Mouse (Mus musculus) heart, embryonic 11.5 days (tissue): ENCODE results near the gene Cbr2. TPM values are rescaled to one million over a fixed set of nuclear protein-coding genes. Genes with fewer than 3 reads are reported as not detected.

Source experiments
- ATAC-seq: fragments of 200-750 bp; cut with Nextera tagmentation; replicated peaks from 2 replicates; pipeline ENCODE4 v1.8.0; 2017; ENCODE audit warnings: moderate library complexity; ENCODE audit not compliant: insufficient number of reproducible peaks, low FRiP score, low TSS enrichment
- H3K27ac ChIP-seq: fragments of 300-500 bp; sonication (generic); 2 replicates; pipeline ENCODE4 v1.5.1; 2014; ENCODE audit warnings: mild to moderate bottlenecking, low read depth, low read length
- H3K27me3 ChIP-seq: fragments of 300-500 bp; sonication (generic); 2 replicates; pipeline ENCODE4 v1.6.1; 2014; ENCODE audit warnings: mild to moderate bottlenecking, low read length, mixed read lengths; ENCODE audit not compliant: control insufficient read depth, insufficient read depth
- H3K36me3 ChIP-seq: fragments of 300-500 bp; sonication (generic); 2 replicates; pipeline ENCODE4 v1.6.1; 2014; ENCODE audit warnings: mild to moderate bottlenecking, low read length, moderate library complexity, mixed read lengths; ENCODE audit not compliant: control insufficient read depth, insufficient read depth
- H3K4me1 ChIP-seq: fragments of 300-500 bp; sonication (generic); 2 replicates; pipeline ENCODE4 v1.6.1; 2014; ENCODE audit warnings: low read length; ENCODE audit not compliant: control insufficient read depth, insufficient read depth
- H3K4me2 ChIP-seq: fragments of 300-500 bp; sonication (generic); 2 replicates; pipeline ENCODE4 v1.6.1; 2014; ENCODE audit warnings: mild to moderate bottlenecking, moderate library complexity
- H3K4me3 ChIP-seq: fragments of 300-500 bp; sonication (generic); 2 replicates; pipeline ENCODE4 v1.5.1; 2014; ENCODE audit warnings: low read depth, low read length
- H3K9ac ChIP-seq: fragments of 300-500 bp; sonication (generic); 2 replicates; pipeline ENCODE4 v1.6.1; 2014; ENCODE audit warnings: mild to moderate bottlenecking, low read depth, low read length, moderate library complexity
- H3K9me3 ChIP-seq: fragments of 300-500 bp; sonication (generic); replicated peaks from 2 replicates; pipeline ENCODE4 v1.6.1; 2016; ENCODE audit warnings: low read length; ENCODE audit not compliant: control insufficient read depth
- WGBS: fragments of 180-500 bp; shearing (Covaris S2); extraction: QIAGEN DNeasy Blood & Tissue Kit; methylation state at CpG from one replicate; pipeline ENCODE4 v1.1.7; 2014; ENCODE audit not compliant: insufficient replicate concordance; 5-methylcytosine and 5-hydroxymethylcytosine counted together
- polyA plus RNA-seq: library from polyadenylated mRNA; unstranded; fragments of >200 nt; fragmentation: Nextera tagmentation; extraction: Ambion mirVana; gene quantifications from 2 replicates; pipeline ENCODE4 v1.2.1, GENCODE M21; 2014

The Cbr2 gene
- polyA plus RNA-seq, 1 experiment from 2014 or later: 0.36 TPM

DNA sequence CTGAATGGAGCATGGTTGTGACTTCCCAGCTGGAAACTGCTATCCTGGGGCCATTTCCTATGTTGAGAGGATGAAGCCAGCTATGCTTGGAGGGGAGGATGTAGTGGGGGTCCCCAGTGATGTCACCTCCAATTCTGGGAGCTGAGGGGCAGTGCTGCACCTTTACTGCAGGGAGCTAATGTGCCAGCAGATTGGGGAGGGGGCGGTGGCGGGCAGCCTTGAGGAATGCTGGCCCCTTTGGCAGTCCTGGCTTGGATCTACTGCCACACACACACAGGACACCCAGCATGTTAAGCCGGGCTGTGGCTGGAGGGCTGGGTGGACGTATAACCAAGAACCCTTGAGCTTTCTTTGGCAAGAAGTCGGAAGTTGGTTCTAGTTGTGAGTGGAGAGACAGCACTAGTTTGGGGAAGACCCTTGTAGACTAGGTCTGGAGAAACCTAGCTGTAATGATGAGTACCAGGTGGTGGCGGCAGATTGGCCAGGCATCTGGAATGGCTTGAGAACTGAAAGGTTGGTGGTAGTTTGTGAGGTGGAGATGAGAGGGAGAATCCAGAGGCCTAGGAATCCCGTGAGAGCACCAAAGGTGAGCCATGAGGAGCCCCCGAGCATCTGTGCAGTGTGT, 19.8 kb downstream of the Cbr2 start:
- 57% methylated on average over 8 of the region's 8 CpGs for WGBS
- H3K9ac ChIP-seq: peak overlapping the region; percentile 80; the same call in 1 of the 2 replicates
- ATAC-seq: no peak
- H3K4me1 ChIP-seq: peaks cover 20% of the 10 kb centered on the region
- H3K9me3 ChIP-seq: no peaks in the 10 kb centered on the region
- H3K4me3 ChIP-seq: no peak overlapping the region; the same call in 1 of the 2 replicates
- H3K27ac ChIP-seq: no peak overlapping the region
- no peaks in the 10 kb centered on the region for H3K27me3 ChIP-seq
- H3K4me2 ChIP-seq: peak overlapping the region; percentile 100
- peaks cover 11% of the 10 kb centered on the region for H3K36me3 ChIP-seq

DNA sequence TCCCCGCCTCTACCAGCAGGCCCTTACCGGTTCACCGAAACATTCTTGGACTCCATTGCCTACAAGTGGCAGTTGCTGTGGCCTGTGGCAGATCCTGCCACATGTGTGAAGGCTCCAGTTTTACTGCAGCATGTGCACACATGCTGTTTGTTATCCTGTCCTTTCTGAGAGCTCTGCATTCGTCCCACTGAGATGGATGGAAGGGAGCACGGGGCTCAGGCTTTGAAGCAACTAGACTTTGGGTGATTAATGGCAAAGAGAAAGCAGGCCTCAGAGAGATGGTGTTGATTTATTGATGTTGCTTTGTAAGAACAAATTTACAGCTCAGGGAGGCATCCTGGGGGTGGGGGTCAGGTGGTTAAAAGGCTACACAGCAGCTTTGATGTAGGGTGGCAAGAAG, 21.2 kb downstream of the Cbr2 start:
- Histone ChIP-seq H3K36me3 (peaks cover 7% of the 10 kb centered on the region), H3K9me3 (no peaks in the 10 kb centered on the region), H3K9ac (no peak overlapping the region), H3K4me3 (no peak overlapping the region), H3K27ac (no peak overlapping the region), H3K27me3 (no peaks in the 10 kb centered on the region), H3K4me1 (peaks cover 34% of the 10 kb centered on the region), H3K4me2 (no peak overlapping the region)
- ATAC-seq: no peak
- WGBS: 75% methylated on average over 5 of the region's 5 CpGs

DNA sequence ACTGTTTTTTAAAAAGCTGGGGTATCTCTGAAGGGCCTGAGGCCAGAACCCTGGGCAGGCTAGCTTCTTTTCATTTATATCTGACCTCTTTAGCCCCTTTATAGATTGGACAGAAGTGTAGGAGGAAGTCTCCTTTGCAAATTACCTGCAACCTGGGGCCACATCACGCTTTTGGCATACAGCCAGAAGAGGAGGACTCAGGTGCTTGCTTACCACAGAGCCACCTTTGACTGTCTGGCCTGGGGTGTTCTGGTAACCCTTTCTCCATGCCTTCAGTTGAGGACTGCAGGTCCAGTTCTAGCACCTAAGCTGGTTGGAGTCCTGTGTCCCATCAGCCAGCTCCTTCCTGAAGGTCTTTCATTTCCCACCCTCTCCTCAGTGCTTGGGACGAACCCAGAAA, 22.4 kb downstream of the Cbr2 start:
- H3K4me3 ChIP-seq: no peak overlapping the region
- no peak overlapping the region for H3K9ac ChIP-seq
- H3K27me3 ChIP-seq: no peaks in the 10 kb centered on the region
- no peak overlapping the region for H3K27ac ChIP-seq
- WGBS: 67% methylated on average over 2 of the region's 2 CpGs
- H3K4me1 ChIP-seq: peaks cover 40% of the 10 kb centered on the region
- ATAC-seq: no peak
- H3K9me3 ChIP-seq: no peaks in the 10 kb centered on the region
- no peak overlapping the region for H3K4me2 ChIP-seq
- H3K36me3 ChIP-seq: peaks cover 6% of the 10 kb centered on the region

DNA sequence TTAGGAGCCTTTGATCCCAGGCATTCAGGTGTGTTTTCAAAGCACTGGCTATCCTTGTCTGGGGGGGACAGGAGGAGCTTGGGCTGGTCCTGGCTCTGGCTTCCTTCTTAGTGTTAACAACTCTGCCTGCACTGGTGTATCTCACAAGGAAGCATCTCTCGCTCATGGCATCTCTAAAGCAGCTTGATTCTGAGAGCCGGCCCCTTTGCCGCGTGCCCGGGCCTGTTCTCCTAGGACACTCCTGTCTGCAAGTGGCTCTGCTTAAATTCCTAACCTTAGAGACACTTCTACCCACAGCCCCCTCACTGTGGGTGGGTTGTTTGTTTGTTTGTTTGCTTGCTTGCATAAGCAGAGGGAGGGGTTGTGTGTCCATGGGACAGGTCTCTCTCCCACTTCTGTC, 23.9 kb downstream of the Cbr2 start:
- WGBS: 24% methylated on average over 5 of the region's 5 CpGs
- no peak for ATAC-seq
- no peak overlapping the region for H3K9ac ChIP-seq
- H3K9me3 ChIP-seq: no peaks in the 10 kb centered on the region
- H3K36me3 ChIP-seq: peaks cover 6% of the 10 kb centered on the region
- H3K4me3 ChIP-seq: no peak overlapping the region
- H3K4me2 ChIP-seq: no peak overlapping the region
- H3K27me3 ChIP-seq: no peaks in the 10 kb centered on the region
- no peak overlapping the region for H3K27ac ChIP-seq
- H3K4me1 ChIP-seq: peaks cover 48% of the 10 kb centered on the region

DNA sequence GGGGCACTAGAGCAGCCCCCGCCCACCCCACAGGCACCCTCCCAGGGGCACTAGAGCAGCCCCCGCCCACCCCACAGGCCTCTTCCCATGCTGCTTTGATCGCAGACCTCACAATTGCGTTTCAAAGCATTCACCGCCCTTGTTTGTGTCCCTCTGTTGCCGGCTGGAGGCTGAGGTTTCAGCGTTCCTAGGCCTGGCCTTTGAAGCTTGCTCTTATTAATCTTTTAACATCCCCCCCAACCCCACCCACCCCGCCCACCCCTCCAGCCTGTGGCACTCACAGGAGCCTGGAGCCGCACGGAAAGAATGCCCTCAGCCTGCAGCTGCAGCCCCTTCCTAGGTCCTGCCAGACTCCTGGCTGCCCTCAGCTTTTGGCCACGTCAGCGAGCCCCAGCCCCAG, 24.7 kb downstream of the Cbr2 start:
- Histone ChIP-seq H3K4me2 (peak overlapping the region; percentile 22; the same call in 1 of the 2 replicates), H3K36me3 (peaks cover 6% of the 10 kb centered on the region), H3K27ac (peak overlapping the region; percentile 57), H3K4me3 (no peak overlapping the region), H3K4me1 (peaks cover 45% of the 10 kb centered on the region), H3K9ac (0 out of 2 replicates have a peak overlapping the region, but pooled peaks have one; percentile 4), H3K9me3 (no peaks in the 10 kb centered on the region), H3K27me3 (no peaks in the 10 kb centered on the region)
- WGBS: 10% methylated on average over 12 of the region's 12 CpGs
- ATAC-seq: no peak

DNA sequence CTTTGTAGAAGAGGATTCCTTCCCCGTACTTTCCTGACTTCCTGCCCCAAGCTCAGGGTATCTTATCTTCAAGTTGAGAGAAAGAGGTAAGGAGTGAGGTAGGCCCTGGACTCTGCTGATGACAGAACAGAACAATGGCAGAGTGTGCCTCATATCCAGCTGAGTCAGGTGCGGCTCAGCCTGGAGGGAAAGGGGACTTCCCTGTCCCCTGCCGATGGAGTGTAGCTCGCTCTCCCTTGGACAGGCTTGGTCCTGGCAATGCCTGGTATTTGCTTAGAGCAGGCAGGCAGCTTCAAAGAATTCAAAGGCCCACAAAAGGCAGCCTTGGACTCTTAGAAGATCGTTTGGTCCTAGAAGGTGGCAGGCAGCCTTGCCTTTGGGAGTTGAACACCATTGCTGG, 25.8 kb downstream of the Cbr2 start:
- Histone ChIP-seq H3K27me3 (no peaks in the 10 kb centered on the region), H3K9me3 (no peaks in the 10 kb centered on the region), H3K9ac (no peak overlapping the region), H3K4me2 (no peak overlapping the region), H3K27ac (no peak overlapping the region), H3K36me3 (peaks cover 6% of the 10 kb centered on the region), H3K4me1 (peaks cover 45% of the 10 kb centered on the region), H3K4me3 (no peak overlapping the region)
- ATAC-seq: no peak
- 50% methylated on average over 5 of the region's 5 CpGs for WGBS

DNA sequence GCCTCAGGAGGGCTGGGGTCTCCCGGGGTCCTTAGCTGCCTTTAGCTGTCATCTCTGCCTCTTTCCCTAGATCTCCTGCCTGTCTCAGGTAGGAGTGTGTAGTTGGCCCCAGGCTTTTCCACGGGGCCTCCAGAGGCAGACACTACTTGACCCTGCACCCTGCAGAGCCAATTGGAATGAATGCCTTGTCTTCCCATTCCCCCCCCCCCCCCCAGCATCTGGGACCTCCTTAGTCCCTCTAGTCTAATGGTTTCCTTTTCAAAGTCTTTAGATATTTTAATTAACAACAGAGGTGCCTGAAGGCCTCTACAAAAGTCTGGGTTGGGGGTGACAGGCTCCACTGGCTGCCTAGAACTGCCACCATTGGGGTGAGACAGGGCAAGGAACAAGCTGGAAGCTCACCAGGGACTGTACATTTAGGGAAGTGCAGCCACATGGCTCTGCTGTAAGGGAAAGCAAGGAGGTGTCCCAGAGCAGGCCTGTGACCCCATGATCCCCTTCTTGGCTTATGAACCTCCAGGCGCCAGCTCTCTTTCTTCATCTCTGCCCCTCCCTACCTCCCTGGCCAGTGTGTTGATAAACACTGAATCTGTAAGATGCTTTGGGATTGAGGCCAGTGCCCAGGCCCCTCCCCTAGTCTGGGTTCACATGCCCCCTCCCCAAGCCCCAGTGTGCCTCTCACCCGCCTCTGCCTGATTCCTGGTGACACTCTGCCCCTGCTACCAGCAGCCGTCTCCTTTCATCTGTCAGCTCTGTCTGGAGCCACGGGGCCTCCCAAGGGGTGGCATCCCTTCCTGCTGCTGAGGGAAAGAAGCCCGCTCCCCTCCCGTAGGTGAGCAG, 27.2 kb downstream of the Cbr2 start:
- peak overlapping the region; percentile 75 for H3K27ac ChIP-seq
- WGBS: 24% methylated on average over 8 of the region's 8 CpGs
- H3K9ac ChIP-seq: peak overlapping the region; percentile 59
- ATAC-seq: 0 out of 2 replicates have a peak, but pooled peaks have one; percentile 28
- peaks cover 45% of the 10 kb centered on the region for H3K4me1 ChIP-seq
- peaks cover 6% of the 10 kb centered on the region for H3K36me3 ChIP-seq
- no peaks in the 10 kb centered on the region for H3K27me3 ChIP-seq
- no peak overlapping the region for H3K4me3 ChIP-seq
- H3K4me2 ChIP-seq: peak overlapping the region; percentile 49; the same call in 1 of the 2 replicates
- H3K9me3 ChIP-seq: no peaks in the 10 kb centered on the region

DNA sequence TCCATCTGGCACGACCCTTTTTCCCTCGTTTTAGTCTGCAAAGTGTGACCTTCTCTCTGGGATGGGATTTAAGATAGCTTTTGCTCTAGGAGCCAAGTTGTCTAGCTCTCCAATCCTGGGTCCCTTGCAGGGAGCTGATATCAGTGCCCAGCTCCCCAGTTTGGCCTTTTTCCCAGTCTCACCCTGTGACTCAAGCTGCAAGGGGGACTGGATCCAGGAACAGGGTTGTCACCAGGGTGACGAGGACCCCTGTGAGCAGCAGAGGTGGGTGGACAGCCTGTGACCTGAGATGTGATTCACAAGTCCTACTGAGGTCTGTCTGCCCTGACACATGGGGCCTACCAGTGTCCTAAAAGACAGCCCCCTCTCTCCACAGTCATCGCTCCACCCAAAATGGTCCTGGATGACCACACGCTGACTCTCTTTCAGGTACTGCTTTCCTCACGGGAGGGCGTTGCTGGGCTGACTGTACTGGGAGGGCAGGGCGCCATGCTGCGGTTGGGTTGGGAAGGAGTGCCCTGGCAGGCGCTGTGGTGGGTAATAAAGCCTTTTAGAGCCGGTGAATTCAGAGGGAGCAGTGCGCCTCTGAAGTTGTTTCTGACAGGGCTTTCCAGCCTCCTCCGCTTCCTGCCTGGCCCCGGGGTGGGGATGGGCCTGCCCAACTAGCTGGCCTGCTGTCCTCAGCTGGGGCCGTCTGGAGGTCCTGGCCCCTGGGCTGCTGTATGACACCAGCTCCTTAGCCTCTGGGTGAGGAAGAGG, 28.0 kb downstream of the Cbr2 start:
- no peak overlapping the region for H3K4me3 ChIP-seq
- WGBS: 41% methylated on average over 15 of the region's 15 CpGs
- H3K4me2 ChIP-seq: peak overlapping the region; percentile 49; the same call in 1 of the 2 replicates
- H3K4me1 ChIP-seq: peaks cover 45% of the 10 kb centered on the region
- H3K27me3 ChIP-seq: no peaks in the 10 kb centered on the region
- ATAC-seq: no peak
- H3K9me3 ChIP-seq: no peaks in the 10 kb centered on the region
- H3K27ac ChIP-seq: peak overlapping the region; percentile 75
- H3K9ac ChIP-seq: peak overlapping the region; percentile 59
- no peaks in the 10 kb centered on the region; the same call in 1 of the 2 replicates for H3K36me3 ChIP-seq
